Mouse (Mus musculus): ENCODE measurements around the gene Dad1. TPM values are rescaled to one million over a fixed set of nuclear protein-coding genes. Genes with fewer than 3 reads are reported as not detected.

Gene Dad1
- total and polyA plus RNA-seq, 3 experiments = 186 to 320 TPM; not detected in 1

- DNase-seq (ENCODE audit: low read depth, low spot score) = no peak
- TF ChIP-seq ETS1 (IDR thresholded peaks at IDR 0.05; ENCODE audit: low read depth, low read length) = no peak
- no peak for TF ChIP-seq E2F4 (IDR thresholded peaks at IDR 0.05; ENCODE audit: borderline replicate concordance, low read depth, low read length)
- TF ChIP-seq SMC3 (IDR thresholded peaks at IDR 0.05; ENCODE audit: low read depth, low read length) = no peak
- TF ChIP-seq USF2 (IDR thresholded peaks at IDR 0.05; ENCODE audit: borderline replicate concordance in 1 of 2, insufficient read depth in 1 of 2, low read depth in 1 of 2, low read length in 2 of 2) = no peak
- no peak for TF ChIP-seq TAL1 (IDR thresholded peaks at IDR 0.05; ENCODE audit: low read length)
- no peak for TF ChIP-seq ZKSCAN1 (IDR thresholded peaks at IDR 0.05; ENCODE audit: low read depth, low read length)
- TF ChIP-seq GATA1 (IDR thresholded peaks at IDR 0.05; ENCODE audit: low read depth, low read length) = no peak
- TF ChIP-seq MYC (IDR thresholded peaks at IDR 0.05; ENCODE audit: low read depth, low read length) = no peak
- TF ChIP-seq ZNF384 (IDR thresholded peaks at IDR 0.05; ENCODE audit: low read depth, low read length) = no peak
- Histone ChIP-seq H3K9me3 (replicated peaks; ENCODE audit: insufficient read depth, low read length) (no peaks in the 10 kb centered on the region), H3K79me2 (ENCODE audit: control insufficient read depth, insufficient read depth, low read length, poor library complexity) (no peaks in the 10 kb centered on the region), H3K4me1 (ENCODE audit: control insufficient read depth in 1 of 2, insufficient read depth in 2 of 2, low read length in 2 of 2) (peaks cover 13 to 17% of the 10 kb centered on the region in 2 experiments), H3K9ac (ENCODE audit: control insufficient read depth, low read depth, low read length, poor library complexity, severe bottlenecking) (no peak overlapping the region), H3K4me3 (ENCODE audit: control insufficient read depth in 1 of 2, insufficient read depth in 1 of 2, low read depth in 2 of 2, low read length in 2 of 2) (no peak overlapping the region), H3K27ac (ENCODE audit: control insufficient read depth, low read depth, low read length) (no peak overlapping the region), H3K36me3 (ENCODE audit: control insufficient read depth in 1 of 2, insufficient read depth in 2 of 2, low read length in 2 of 2) (peaks cover 0 to 14% of the 10 kb centered on the region in 2 experiments; a peak in 2 of 4 replicates), H3K27me3 (ENCODE audit: control insufficient read depth in 1 of 2, insufficient read depth in 2 of 2, low read length in 2 of 2) (no peaks in the 10 kb centered on the region)
These were observed 47.0 kb downstream of the Dad1 start for GRCm38 (mm10) chr14:54206750-54207550.

DNA sequence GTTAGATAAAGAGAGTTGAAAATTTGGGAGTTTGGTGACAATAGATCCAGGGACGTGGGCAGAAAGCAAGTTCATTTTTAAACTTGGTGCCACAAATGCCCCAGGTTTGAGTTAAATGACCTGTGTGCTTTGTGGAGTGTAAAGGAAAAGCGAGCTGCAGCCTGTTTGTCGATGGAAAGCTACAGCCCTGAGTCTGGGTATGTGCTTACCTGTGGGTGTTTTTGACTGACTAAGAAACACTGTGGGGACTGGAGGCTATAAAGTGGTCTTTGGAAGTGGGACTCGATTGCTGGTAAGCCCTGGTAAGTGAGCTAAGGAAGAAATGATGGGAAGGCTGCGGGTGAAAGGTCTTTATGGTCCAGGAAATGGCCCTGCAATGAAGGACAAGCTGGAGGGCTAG lies 47.6 kb downstream of the Dad1 start:
- no peak overlapping the region for H3K27ac ChIP-seq (ENCODE audit: control insufficient read depth, low read depth, low read length)
- TF ChIP-seq MAFK (IDR thresholded peaks at IDR 0.05; ENCODE audit: borderline replicate concordance, low read depth, low read length) (no peak), CHD1 (IDR thresholded peaks at IDR 0.05; ENCODE audit: low read depth, low read length) (no peak), MAZ (IDR thresholded peaks at IDR 0.05; ENCODE audit: low read depth, low read length) (no peak), SIN3A (IDR thresholded peaks at IDR 0.05; ENCODE audit: low read length) (no peak), ZC3H11A (IDR thresholded peaks at IDR 0.05; ENCODE audit: low read depth, low read length) (no peak), ETS1 (IDR thresholded peaks at IDR 0.05; ENCODE audit: low read depth, low read length) (no peak), EP300 (IDR thresholded peaks at IDR 0.05; ENCODE audit: low read depth in 1 of 2, low read length in 2 of 2) (no peak), TCF12 (IDR thresholded peaks at IDR 0.05; ENCODE audit: low read depth, low read length) (no peak), JUND (IDR thresholded peaks at IDR 0.05; ENCODE audit: low read depth, low read length) (no peak), USF1 (IDR thresholded peaks at IDR 0.05; ENCODE audit: low read depth, low read length) (no peak), POLR2AphosphoS2 (IDR thresholded peaks at IDR 0.05; ENCODE audit: low read length) (no peak), NRF1 (IDR thresholded peaks at IDR 0.05; ENCODE audit: insufficient read depth, low read depth, low read length, poor library complexity, severe bottlenecking) (no peak), GABPA (IDR thresholded peaks at IDR 0.05; ENCODE audit: low read depth, low read length) (no peak), POLR2A (IDR thresholded peaks at IDR 0.05; ENCODE audit: control insufficient read depth in 1 of 2, insufficient read depth in 1 of 2, low read depth in 1 of 2, low read length in 2 of 2, poor library complexity in 1 of 2) (no peak), MXI1 (IDR thresholded peaks at IDR 0.05; ENCODE audit: low read depth, low read length) (no peak), POLR2AphosphoS5 (IDR thresholded peaks at IDR 0.05; ENCODE audit: borderline replicate concordance, low read depth, low read length) (no peak), MAX (IDR thresholded peaks at IDR 0.05; ENCODE audit: low read length) (no peak), RCOR1 (IDR thresholded peaks at IDR 0.05; ENCODE audit: low read depth, low read length) (no peak), MYB (IDR thresholded peaks at IDR 0.05; ENCODE audit: low read depth, low read length) (no peak)
- peaks cover 13 to 17% of the 10 kb centered on the region in 2 experiments for H3K4me1 ChIP-seq (ENCODE audit: control insufficient read depth in 1 of 2, insufficient read depth in 2 of 2, low read length in 2 of 2)

More for the DNA sequence above, 47.6 kb downstream of the Dad1 start:
- no peaks in the 10 kb centered on the region for H3K9me3 ChIP-seq (replicated peaks; ENCODE audit: insufficient read depth, low read length)
- peaks cover 0 to 14% of the 10 kb centered on the region in 2 experiments; a peak in 2 of 4 replicates for H3K36me3 ChIP-seq (ENCODE audit: control insufficient read depth in 1 of 2, insufficient read depth in 2 of 2, low read length in 2 of 2)
- no peak overlapping the region for H3K4me3 ChIP-seq (ENCODE audit: control insufficient read depth in 1 of 2, insufficient read depth in 1 of 2, low read depth in 2 of 2, low read length in 2 of 2)
- H3K79me2 ChIP-seq (ENCODE audit: control insufficient read depth, insufficient read depth, low read length, poor library complexity) = no peaks in the 10 kb centered on the region
- no peak overlapping the region for H3K9ac ChIP-seq (ENCODE audit: control insufficient read depth, low read depth, low read length, poor library complexity, severe bottlenecking)
- no peaks in the 10 kb centered on the region for H3K27me3 ChIP-seq (ENCODE audit: control insufficient read depth in 1 of 2, insufficient read depth in 2 of 2, low read length in 2 of 2)
- no peak for DNase-seq (ENCODE audit: low read depth, low spot score)
